Mouse (Mus musculus) midbrain, embryonic 10.5 days (tissue): ENCODE data around the gene Gm4952. TPM values are rescaled to one million over a fixed set of nuclear protein-coding genes. Genes with fewer than 3 reads are reported as not detected.
A peak's percentile ranks its signal among the peaks of the same experiment; 100 is the strongest.

Experiments
- DNase-seq: peaks from one replicate; pipeline ENCODE4 v3.0.0-alpha.2; 2017; ENCODE audit warnings: low spot score
- H3K27ac ChIP-seq: fragments of 300-500 bp; sonication (generic); replicated peaks from 2 replicates; pipeline ENCODE4 v1.5.1; 2016; ENCODE audit warnings: mild to moderate bottlenecking
- H3K27me3 ChIP-seq: fragments of 300-500 bp; sonication (generic); 2 replicates; pipeline ENCODE4 v1.6.1; 2016; ENCODE audit warnings: low read depth, mild to moderate bottlenecking; ENCODE audit not compliant: poor library complexity, severe bottlenecking
- H3K36me3 ChIP-seq: fragments of 300-500 bp; sonication (generic); 2 replicates; pipeline ENCODE4 v1.6.1; 2016; ENCODE audit warnings: mild to moderate bottlenecking, moderate library complexity
- H3K4me1 ChIP-seq: fragments of 300-500 bp; sonication (generic); 2 replicates; pipeline ENCODE4 v1.6.1; 2016
- H3K4me3 ChIP-seq: fragments of 300-500 bp; sonication (generic); 2 replicates; pipeline ENCODE4 v1.5.1; 2016; ENCODE audit warnings: mild to moderate bottlenecking, moderate library complexity
- H3K9me3 ChIP-seq: fragments of 300-500 bp; sonication (generic); replicated peaks from 2 replicates; pipeline ENCODE4 v1.6.1; 2016; ENCODE audit warnings: mild to moderate bottlenecking
- WGBS: fragments of 180-500 bp; shearing (Covaris S2); methylation state at CpG from one replicate; pipeline ENCODE4 v1.1.7; 2016; 5-methylcytosine and 5-hydroxymethylcytosine counted together
- polyA plus RNA-seq: library from polyadenylated mRNA; unstranded; fragments of >200 nt; fragmentation: Nextera tagmentation; extraction: Ambion mirVana; gene quantifications from 2 replicates; pipeline ENCODE4 v1.2.1, GENCODE M21; 2016

Gene Gm4952
- polyA plus RNA-seq, 1 experiment from 2014 or later, result not detected

- Histone ChIP-seq H3K27ac (no peak overlapping the region), H3K27me3 (no peaks in the 10 kb centered on the region), H3K9me3 (no peaks in the 10 kb centered on the region), H3K4me3 (no peak overlapping the region), H3K36me3 (peaks cover 24% of the 10 kb centered on the region), H3K4me1 (peaks cover 23% of the 10 kb centered on the region)
- WGBS, result 92% methylated on average over 2 of the region's 2 CpGs
- DNase-seq, result no peak
These were observed 24.3 kb upstream of the Gm4952 start for GRCm38 (mm10) chr19:12575514-12575913.

DNA sequence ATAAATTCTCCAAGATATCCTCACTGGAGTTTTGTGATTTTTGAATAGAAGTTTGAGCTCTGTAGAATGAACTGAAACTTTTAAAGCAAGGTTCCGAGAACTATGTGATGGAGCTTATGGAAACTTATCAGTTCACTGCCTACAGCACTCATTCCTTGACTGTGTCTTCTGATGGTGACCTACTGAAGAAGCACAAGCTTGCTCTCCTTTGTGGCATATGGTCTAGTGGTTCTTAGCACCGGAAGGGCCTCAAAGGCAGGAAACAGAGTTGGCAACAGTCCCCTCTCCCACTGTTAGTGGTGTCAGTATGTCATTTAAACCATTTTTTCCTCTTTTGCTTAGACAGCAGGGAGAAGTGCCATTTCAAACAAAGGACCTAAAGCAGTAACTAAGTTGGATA is 23.1 kb upstream of the Gm4952 start:
- H3K36me3 ChIP-seq, result peaks cover 24% of the 10 kb centered on the region
- H3K9me3 ChIP-seq, result no peaks in the 10 kb centered on the region
- DNase-seq, result no peak
- no peak overlapping the region for H3K27ac ChIP-seq
- H3K4me1 ChIP-seq, result peaks cover 23% of the 10 kb centered on the region
- no peaks in the 10 kb centered on the region for H3K27me3 ChIP-seq
- H3K4me3 ChIP-seq, result no peak overlapping the region
- 90% methylated on average over 2 of the region's 2 CpGs for WGBS

- no peak for DNase-seq
- peaks cover 15% of the 10 kb centered on the region for H3K36me3 ChIP-seq
- no peak overlapping the region for H3K27ac ChIP-seq
- H3K4me1 ChIP-seq, result no peaks in the 10 kb centered on the region
- H3K9me3 ChIP-seq, result no peaks in the 10 kb centered on the region
- H3K27me3 ChIP-seq, result no peaks in the 10 kb centered on the region
- WGBS, result 87% methylated on average over 4 of the region's 4 CpGs
- no peak overlapping the region for H3K4me3 ChIP-seq
These were observed 14.5 kb upstream of the Gm4952 start for GRCm38 (mm10) chr19:12585310-12585709.

DNA sequence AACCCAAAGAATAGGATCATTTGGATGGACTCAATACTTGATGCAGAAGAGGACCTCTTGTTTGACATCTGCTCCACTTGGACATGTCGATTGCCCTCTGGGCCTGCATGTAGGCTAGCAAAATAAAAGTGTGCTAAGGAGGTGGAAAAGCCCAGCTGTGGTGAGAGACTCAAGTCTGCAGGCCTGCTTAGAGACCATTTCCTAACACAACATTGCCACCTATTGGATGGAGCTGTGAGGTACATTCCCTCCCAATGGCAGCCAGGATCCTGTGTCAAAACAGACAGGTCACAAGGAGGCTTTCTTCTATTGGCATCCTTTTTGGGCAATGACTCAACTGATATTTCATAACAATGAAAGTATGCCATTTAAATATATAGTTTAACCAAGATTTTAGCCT is 7.9 kb upstream of the Gm4952 start:
- Histone ChIP-seq H3K4me1 (peaks cover 14% of the 10 kb centered on the region), H3K9me3 (no peaks in the 10 kb centered on the region), H3K36me3 (peaks cover 4% of the 10 kb centered on the region), H3K27ac (no peak overlapping the region), H3K27me3 (peaks cover 11% of the 10 kb centered on the region), H3K4me3 (no peak overlapping the region)
- peak; percentile 57 for DNase-seq
- WGBS, result 33% methylated on average over 1 of the region's 1 CpGs

DNA sequence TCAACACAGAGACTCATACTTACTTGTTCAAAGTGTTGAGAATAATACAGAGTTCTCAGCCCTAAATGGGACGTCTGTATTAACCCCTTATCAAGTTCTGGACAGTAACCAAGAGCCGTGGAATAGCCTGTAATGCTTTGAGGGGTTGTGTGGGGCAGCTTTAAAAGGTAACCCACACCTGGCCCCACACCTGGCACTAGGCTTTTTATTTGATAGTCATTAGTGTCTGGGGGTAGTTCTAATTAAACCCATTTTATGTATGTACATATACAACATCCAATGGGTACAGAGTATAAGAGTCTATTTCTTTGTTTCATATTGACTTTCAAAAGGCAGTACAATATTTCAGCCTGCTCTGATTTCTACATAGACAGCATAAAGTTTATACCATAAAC is 4.6 kb upstream of the Gm4952 start:
- H3K27me3 ChIP-seq, result peaks cover 18% of the 10 kb centered on the region
- DNase-seq, result no peak
- 57% methylated on average over 2 of the region's 2 CpGs for WGBS
- peaks cover 15% of the 10 kb centered on the region for H3K4me1 ChIP-seq
- peak overlapping the region; percentile 60 for H3K4me3 ChIP-seq
- no peaks in the 10 kb centered on the region for H3K36me3 ChIP-seq
- H3K9me3 ChIP-seq, result no peaks in the 10 kb centered on the region
- H3K27ac ChIP-seq, result no peak overlapping the region

GRCm38 (mm10) chr19:12595530-12596289 is 4.1 kb upstream of the Gm4952 start:
- Histone ChIP-seq H3K36me3 (no peaks in the 10 kb centered on the region), H3K27me3 (peaks cover 18% of the 10 kb centered on the region), H3K27ac (peak overlapping the region; percentile 77), H3K4me3 (peak overlapping the region; percentile 60), H3K9me3 (no peaks in the 10 kb centered on the region), H3K4me1 (peaks cover 15% of the 10 kb centered on the region)
- DNase-seq, result peak; percentile 60
- under 1% methylated on average over 49 of the region's 49 CpGs for WGBS

GRCm38 (mm10) chr19:12596290-12597072 is 3.3 kb upstream of the Gm4952 start:
- DNase-seq, result no peak
- Histone ChIP-seq H3K36me3 (no peaks in the 10 kb centered on the region), H3K27me3 (peaks cover 18% of the 10 kb centered on the region), H3K4me1 (peaks cover 15% of the 10 kb centered on the region), H3K9me3 (no peaks in the 10 kb centered on the region), H3K4me3 (peak overlapping the region; percentile 60), H3K27ac (peak overlapping the region; percentile 77)
- WGBS, result 16% methylated on average over 23 of the region's 23 CpGs

- no peaks in the 10 kb centered on the region for H3K36me3 ChIP-seq
- no peak for DNase-seq
- no peaks in the 10 kb centered on the region for H3K9me3 ChIP-seq
- peaks cover 18% of the 10 kb centered on the region for H3K27me3 ChIP-seq
- 79% methylated on average over 3 of the region's 3 CpGs for WGBS
- no peak overlapping the region for H3K27ac ChIP-seq
- peaks cover 15% of the 10 kb centered on the region for H3K4me1 ChIP-seq
- H3K4me3 ChIP-seq, result no peak overlapping the region
These were observed 2.7 kb upstream of the Gm4952 start for GRCm38 (mm10) chr19:12597073-12597405.

DNA sequence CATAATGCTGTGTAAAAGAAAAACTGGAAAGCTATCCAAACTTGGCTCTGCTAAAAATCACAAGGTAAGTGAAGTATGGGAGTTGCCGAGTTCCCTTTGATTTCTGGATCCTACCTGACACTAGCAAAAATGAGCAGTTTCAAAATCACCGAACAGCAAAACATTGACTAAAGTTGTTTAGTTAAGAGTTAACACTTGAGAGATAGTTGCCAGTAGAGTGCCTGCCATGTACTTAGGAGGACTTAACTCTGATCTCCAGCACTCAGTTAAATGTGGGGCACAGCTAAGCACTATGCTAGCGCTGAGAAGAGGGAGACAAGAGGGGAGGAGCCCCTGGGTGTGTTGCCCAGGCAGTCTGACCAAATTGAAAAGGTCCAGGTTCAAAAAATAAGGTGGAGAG is 1.1 kb upstream of the Gm4952 start:
- 75% methylated on average over 3 of the region's 3 CpGs for WGBS

GRCm38 (mm10) chr19:12600684-12601480 is 1.1 kb downstream of the Gm4952 start:
- H3K27ac ChIP-seq, result no peak overlapping the region
- no peaks in the 10 kb centered on the region for H3K9me3 ChIP-seq
- H3K4me3 ChIP-seq, result no peak overlapping the region
- H3K27me3 ChIP-seq, result peaks cover 13% of the 10 kb centered on the region
- WGBS, result 51% methylated on average over 2 of the region's 2 CpGs
- no peak for DNase-seq
- peaks cover 10% of the 10 kb centered on the region for H3K4me1 ChIP-seq
- no peaks in the 10 kb centered on the region for H3K36me3 ChIP-seq

More for the DNA sequence above, 1.1 kb upstream of the Gm4952 start:
- no peaks in the 10 kb centered on the region for H3K36me3 ChIP-seq
- H3K9me3 ChIP-seq, result no peaks in the 10 kb centered on the region
- H3K4me3 ChIP-seq, result no peak overlapping the region
- DNase-seq, result no peak
- no peak overlapping the region for H3K27ac ChIP-seq
- peaks cover 15% of the 10 kb centered on the region for H3K4me1 ChIP-seq
- H3K27me3 ChIP-seq, result peaks cover 18% of the 10 kb centered on the region

GRCm38 (mm10) chr19:12608336-12608735 is 8.6 kb downstream of the Gm4952 start:
- DNase-seq, result no peak
- no peaks in the 10 kb centered on the region for H3K36me3 ChIP-seq
- H3K27ac ChIP-seq, result no peak overlapping the region
- H3K4me3 ChIP-seq, result no peak overlapping the region
- no peaks in the 10 kb centered on the region for H3K9me3 ChIP-seq
- H3K4me1 ChIP-seq, result no peaks in the 10 kb centered on the region
- no peaks in the 10 kb centered on the region for H3K27me3 ChIP-seq

DNA sequence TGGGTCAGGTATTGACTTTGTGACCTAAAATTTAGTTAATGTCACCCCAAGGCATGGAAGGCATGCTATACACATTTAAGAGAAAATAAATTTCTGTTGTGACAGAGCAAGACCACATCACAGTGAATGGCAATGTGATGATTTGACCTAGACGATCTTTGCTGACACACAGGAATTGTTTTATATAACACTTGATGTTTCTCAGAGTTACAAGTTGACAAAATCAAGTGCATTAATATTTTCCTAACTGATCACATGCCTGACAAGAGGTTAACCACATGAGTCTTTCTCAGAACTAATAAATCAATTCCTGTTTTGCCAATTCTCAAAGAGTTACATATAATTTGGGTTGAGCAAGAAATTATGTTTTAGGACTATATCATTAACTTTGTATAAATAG is 13.9 kb downstream of the Gm4952 start:
- H3K36me3 ChIP-seq, result no peaks in the 10 kb centered on the region
- no peak for DNase-seq
- 83% methylated on average over 1 of the region's 1 CpGs for WGBS
- no peak overlapping the region for H3K27ac ChIP-seq
- no peaks in the 10 kb centered on the region for H3K9me3 ChIP-seq
- no peak overlapping the region for H3K4me3 ChIP-seq
- H3K27me3 ChIP-seq, result no peaks in the 10 kb centered on the region
- no peaks in the 10 kb centered on the region for H3K4me1 ChIP-seq
